Mouse (Mus musculus) forebrain, embryonic 15.5 days (tissue): ENCODE data around the gene Grifin. TPM values are rescaled to one million over a fixed set of nuclear protein-coding genes. Genes with fewer than 3 reads are reported as not detected.
A peak's percentile ranks its signal among the peaks of the same experiment; 100 is the strongest.

Source experiments
- ATAC-seq: fragments of 200-750 bp; cut with Nextera tagmentation; replicated peaks from 2 replicates; pipeline ENCODE4 v1.8.0; 2017; ENCODE audit warnings: mild to moderate bottlenecking, moderate TSS enrichment, moderate library complexity
- H3K27ac ChIP-seq: fragments of 300-500 bp; sonication (generic); replicated peaks from 2 replicates; pipeline ENCODE4 v1.5.1; 2015; ENCODE audit warnings: mild to moderate bottlenecking, inconsistent platforms
- H3K27me3 ChIP-seq: fragments of 300-500 bp; sonication (generic); 2 replicates; pipeline ENCODE4 v1.6.1; 2015; ENCODE audit warnings: inconsistent platforms
- H3K36me3 ChIP-seq: fragments of 300-500 bp; sonication (generic); 2 replicates; pipeline ENCODE4 v1.6.1; 2015; ENCODE audit warnings: mild to moderate bottlenecking, inconsistent platforms
- H3K4me1 ChIP-seq: fragments of 300-500 bp; sonication (generic); 2 replicates; pipeline ENCODE4 v1.6.1; 2015; ENCODE audit warnings: inconsistent platforms
- H3K4me2 ChIP-seq: fragments of 300-500 bp; sonication (generic); replicated peaks from 2 replicates; pipeline ENCODE4 v1.6.1; 2015; ENCODE audit warnings: mild to moderate bottlenecking, inconsistent platforms
- H3K4me3 ChIP-seq: fragments of 300-500 bp; sonication (generic); 2 replicates; pipeline ENCODE4 v1.5.1; 2015; ENCODE audit warnings: mild to moderate bottlenecking, inconsistent platforms
- H3K9ac ChIP-seq: fragments of 300-500 bp; sonication (generic); replicated peaks from 2 replicates; pipeline ENCODE4 v1.6.1; 2015; ENCODE audit warnings: mild to moderate bottlenecking, inconsistent platforms
- H3K9me3 ChIP-seq: fragments of 300-500 bp; sonication (generic); 2 replicates; pipeline ENCODE4 v1.6.1; 2016; ENCODE audit warnings: inconsistent platforms
- WGBS: fragments of 180-500 bp; shearing (Covaris S2); methylation state at CpG from one replicate; pipeline ENCODE4 v1.1.7; 2015; ENCODE audit warnings: mixed read lengths; 5-methylcytosine and 5-hydroxymethylcytosine counted together
- polyA plus RNA-seq: library from polyadenylated mRNA; unstranded; fragments of >200 nt; fragmentation: Nextera tagmentation; extraction: Ambion mirVana; gene quantifications from 2 replicates; pipeline ENCODE4 v1.2.1, GENCODE M21; 2015

Gene Grifin
- 0.33 TPM in 1 of 2 replicates, not detected in the other for polyA plus RNA-seq

GRCm38 (mm10) chr5:140564896-140565295 lies at the start of gene Grifin:
Grifin (minus strand) TSS chr5:140565071.
- H3K27me3 ChIP-seq, result no peaks in the 10 kb centered on the region
- no peaks in the 10 kb centered on the region for H3K36me3 ChIP-seq
- H3K27ac ChIP-seq, result 0 out of 2 replicates have a peak within 1 kb of the TSS, but pooled peaks have one; percentile 8
- no peak within 1 kb of the TSS for H3K4me2 ChIP-seq
- H3K4me1 ChIP-seq, result peaks cover 6% of the 10 kb centered on the region; the same call in 1 of the 2 replicates
- H3K9ac ChIP-seq, result no peak within 1 kb of the TSS
- H3K9me3 ChIP-seq, result no peaks in the 10 kb centered on the region
- H3K4me3 ChIP-seq, result no peak within 1 kb of the TSS
- ATAC-seq, result no peak
- WGBS, result 85% methylated on average over 4 of the region's 4 CpGs

GRCm38 (mm10) chr5:140614141-140614540 lies 49.3 kb upstream of the Grifin start:
- H3K27me3 ChIP-seq, result no peaks in the 10 kb centered on the region
- H3K9me3 ChIP-seq, result no peaks in the 10 kb centered on the region
- H3K4me1 ChIP-seq, result peaks cover 42% of the 10 kb centered on the region
- H3K4me2 ChIP-seq, result no peak overlapping the region
- H3K27ac ChIP-seq, result no peak overlapping the region
- WGBS, result 96% methylated on average over 10 of the region's 10 CpGs
- H3K4me3 ChIP-seq, result no peak overlapping the region
- no peak overlapping the region for H3K9ac ChIP-seq
- H3K36me3 ChIP-seq, result no peaks in the 10 kb centered on the region
- no peak for ATAC-seq

- peak overlapping the region; percentile 98 for H3K4me2 ChIP-seq
- peak overlapping the region; percentile 44 for H3K9ac ChIP-seq
- no peaks in the 10 kb centered on the region for H3K27me3 ChIP-seq
- 13% methylated on average over 18 of the region's 18 CpGs for WGBS
- no peak for ATAC-seq
- peaks cover 58% of the 10 kb centered on the region for H3K4me1 ChIP-seq
- H3K27ac ChIP-seq, result peak overlapping the region; percentile 93
- H3K36me3 ChIP-seq, result no peaks in the 10 kb centered on the region
- H3K9me3 ChIP-seq, result no peaks in the 10 kb centered on the region
- peak overlapping the region; percentile 62 for H3K4me3 ChIP-seq
These were observed 47.3 kb upstream of the Grifin start for GRCm38 (mm10) chr5:140612191-140612590.

DNA sequence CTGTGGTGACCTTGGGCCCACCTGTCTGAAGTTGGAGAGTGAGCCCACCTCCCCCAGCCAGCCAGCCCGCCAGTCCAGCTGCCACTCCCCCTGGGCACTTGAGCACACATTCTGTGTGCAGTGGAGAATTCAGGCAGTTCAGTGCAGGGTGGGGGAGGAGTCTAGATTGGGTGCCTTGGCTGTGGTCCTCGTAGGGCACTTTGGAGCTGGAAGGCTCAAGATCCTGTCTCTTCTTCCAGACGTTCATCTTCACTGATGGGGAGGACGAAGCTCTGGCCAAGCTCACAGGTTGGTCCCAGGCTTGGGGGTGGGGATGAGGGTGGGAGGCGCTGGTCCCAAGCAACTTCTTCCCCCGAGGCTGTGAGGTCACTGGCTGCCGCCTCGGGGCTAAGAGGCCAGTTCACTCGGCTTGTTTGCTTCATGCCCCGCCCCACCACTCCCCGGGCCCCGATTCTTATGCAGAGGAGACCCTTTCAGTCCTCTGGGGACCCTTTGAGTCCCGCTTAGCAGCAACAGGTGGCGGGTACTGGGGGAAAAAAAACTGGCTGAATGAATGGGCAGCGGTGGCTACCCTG lies 46.8 kb upstream of the Grifin start:
- Histone ChIP-seq H3K9me3 (no peaks in the 10 kb centered on the region), H3K27me3 (no peaks in the 10 kb centered on the region), H3K4me3 (peak overlapping the region; percentile 62), H3K27ac (peak overlapping the region; percentile 93), H3K4me1 (peaks cover 63% of the 10 kb centered on the region), H3K4me2 (peak overlapping the region; percentile 98), H3K36me3 (no peaks in the 10 kb centered on the region), H3K9ac (peak overlapping the region; percentile 44)
- 3% methylated on average over 15 of the region's 15 CpGs for WGBS
- peak; percentile 21 for ATAC-seq

- Histone ChIP-seq H3K9ac (peak overlapping the region; percentile 44), H3K4me2 (peak overlapping the region; percentile 98), H3K4me3 (peak overlapping the region; percentile 62), H3K27ac (peak overlapping the region; percentile 93), H3K27me3 (no peaks in the 10 kb centered on the region), H3K4me1 (peaks cover 69% of the 10 kb centered on the region), H3K9me3 (no peaks in the 10 kb centered on the region), H3K36me3 (no peaks in the 10 kb centered on the region)
- 2% methylated on average over 21 of the region's 21 CpGs for WGBS
- ATAC-seq, result peak; percentile 38
These were observed 46.2 kb upstream of the Grifin start for GRCm38 (mm10) chr5:140611021-140611583.

DNA sequence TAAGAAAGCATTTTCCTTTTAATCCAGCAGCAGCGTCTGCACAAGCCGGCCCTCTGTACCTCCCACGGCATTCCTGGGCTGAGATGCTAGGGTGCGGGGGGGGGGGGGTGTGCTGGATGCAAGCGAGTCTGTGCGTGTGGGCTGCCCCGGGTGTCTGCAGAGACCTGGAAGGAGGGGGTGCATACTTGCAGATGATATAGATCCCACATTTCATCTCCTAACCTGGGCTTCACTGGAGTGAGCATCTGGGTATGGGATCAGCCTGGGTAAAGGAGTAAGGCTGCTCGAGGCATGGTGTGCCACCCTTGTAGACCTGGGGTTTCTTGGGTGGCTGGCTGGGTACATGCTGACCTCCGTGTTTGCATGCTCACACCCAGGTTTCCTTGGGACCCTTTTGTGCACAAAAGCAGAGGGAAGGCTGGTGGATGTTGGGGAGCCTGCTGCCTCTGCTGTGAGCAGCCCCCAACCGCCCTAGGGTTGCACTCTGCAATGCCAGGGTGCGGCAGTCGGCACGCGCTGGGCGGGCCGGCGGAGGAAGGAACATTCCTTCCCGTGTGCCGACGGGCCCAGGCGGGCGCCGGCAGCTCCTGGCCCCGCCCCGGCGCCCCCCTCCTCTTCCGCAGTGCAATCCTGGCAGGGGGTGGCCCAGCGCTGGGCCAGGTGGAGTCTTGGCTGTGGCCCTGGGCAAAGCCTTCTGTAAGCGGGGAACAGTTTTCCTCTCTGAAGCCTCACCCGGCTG lies 45.6 kb upstream of the Grifin start:
- ATAC-seq, result no peak

GRCm38 (mm10) chr5:140609511-140610272 lies 44.8 kb upstream of the Grifin start:
- 2% methylated on average over 13 of the region's 13 CpGs for WGBS
- Histone ChIP-seq H3K27me3 (no peaks in the 10 kb centered on the region), H3K27ac (peak overlapping the region; percentile 93), H3K4me3 (peak overlapping the region; percentile 62), H3K36me3 (no peaks in the 10 kb centered on the region), H3K4me2 (peak overlapping the region; percentile 98), H3K9me3 (no peaks in the 10 kb centered on the region), H3K9ac (peak overlapping the region; percentile 62), H3K4me1 (peaks cover 71% of the 10 kb centered on the region)
- ATAC-seq, result peak; percentile 37

More for the DNA sequence above, 45.6 kb upstream of the Grifin start:
- Histone ChIP-seq H3K27me3 (no peaks in the 10 kb centered on the region), H3K4me1 (peaks cover 74% of the 10 kb centered on the region), H3K36me3 (no peaks in the 10 kb centered on the region), H3K9me3 (no peaks in the 10 kb centered on the region), H3K9ac (peak overlapping the region; percentile 44), H3K27ac (peak overlapping the region; percentile 93), H3K4me3 (peak overlapping the region; percentile 62), H3K4me2 (peak overlapping the region; percentile 98)
- WGBS, result 2% methylated on average over 30 of the region's 30 CpGs

DNA sequence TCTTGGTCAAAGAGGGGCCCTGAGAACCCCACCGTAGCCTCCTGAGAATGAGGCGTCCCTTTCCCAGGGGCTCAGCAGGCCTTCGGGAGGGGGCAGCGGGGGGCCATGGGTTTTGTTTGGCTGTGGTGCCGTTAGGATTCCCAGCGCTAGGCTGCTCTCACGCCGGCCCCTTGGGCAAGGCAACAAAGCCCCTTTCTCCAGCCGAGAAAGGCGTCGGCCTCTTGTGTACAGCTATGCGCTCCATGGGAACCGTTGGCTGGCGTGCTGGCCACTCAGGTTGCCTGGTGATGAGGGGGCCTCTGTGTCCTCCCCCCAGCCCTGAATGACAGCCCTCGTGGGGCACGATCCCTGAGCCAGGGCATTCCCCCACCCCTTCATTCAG lies 43.8 kb upstream of the Grifin start:
- Histone ChIP-seq H3K9me3 (no peaks in the 10 kb centered on the region), H3K27ac (peak overlapping the region; percentile 93), H3K4me3 (peak overlapping the region; percentile 62), H3K27me3 (no peaks in the 10 kb centered on the region), H3K36me3 (no peaks in the 10 kb centered on the region), H3K9ac (peak overlapping the region; percentile 62), H3K4me2 (peak overlapping the region; percentile 98), H3K4me1 (peaks cover 71% of the 10 kb centered on the region)
- WGBS, result under 1% methylated on average over 16 of the region's 16 CpGs
- peak; percentile 27; the same call in 1 of the 2 replicates for ATAC-seq

DNA sequence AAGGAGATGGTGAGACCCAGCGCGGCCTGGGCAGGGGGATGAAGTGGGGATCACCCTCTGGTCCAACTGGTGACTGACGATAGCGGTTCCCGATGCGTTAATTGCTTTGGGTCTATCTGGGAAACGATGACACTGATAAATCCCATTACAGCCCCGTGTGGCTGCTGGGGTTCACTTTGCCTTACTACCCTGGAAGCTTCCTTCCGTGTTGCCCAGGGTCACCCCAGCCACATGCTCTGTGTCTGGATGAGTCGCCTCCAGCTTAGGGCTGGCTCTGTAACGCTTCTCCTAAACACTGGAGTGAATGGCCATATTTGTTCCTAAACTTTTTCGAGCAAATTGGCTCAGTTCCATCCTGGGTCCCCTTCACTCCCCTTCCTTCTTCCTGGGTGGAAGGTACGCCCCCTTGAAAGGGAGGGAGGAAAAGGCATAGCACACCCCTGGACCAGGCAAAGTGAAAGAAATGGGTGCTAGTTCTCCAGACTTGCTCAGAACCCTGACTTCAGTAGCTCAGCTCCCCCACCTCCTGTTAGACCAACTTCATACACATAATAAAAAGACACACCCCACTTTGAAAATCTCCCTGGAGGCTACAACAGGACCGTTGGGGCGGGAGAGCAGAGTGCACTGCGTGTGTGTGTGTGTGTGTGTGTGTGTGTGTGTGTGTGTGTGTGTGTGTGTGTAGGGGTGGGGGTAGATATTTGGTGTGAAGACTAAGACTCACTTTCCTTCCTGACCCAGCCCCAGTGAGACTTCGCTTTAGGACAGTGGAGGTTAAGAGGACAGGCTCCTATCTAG lies 43.2 kb upstream of the Grifin start:
- Histone ChIP-seq H3K4me3 (peak overlapping the region; percentile 62), H3K27me3 (no peaks in the 10 kb centered on the region), H3K27ac (peak overlapping the region; percentile 93), H3K4me1 (peaks cover 69% of the 10 kb centered on the region), H3K4me2 (peak overlapping the region; percentile 98), H3K9me3 (no peaks in the 10 kb centered on the region), H3K36me3 (no peaks in the 10 kb centered on the region), H3K9ac (peak overlapping the region; percentile 62)
- WGBS, result 0% methylated on average over 17 of the region's 17 CpGs
- ATAC-seq, result no peak

DNA sequence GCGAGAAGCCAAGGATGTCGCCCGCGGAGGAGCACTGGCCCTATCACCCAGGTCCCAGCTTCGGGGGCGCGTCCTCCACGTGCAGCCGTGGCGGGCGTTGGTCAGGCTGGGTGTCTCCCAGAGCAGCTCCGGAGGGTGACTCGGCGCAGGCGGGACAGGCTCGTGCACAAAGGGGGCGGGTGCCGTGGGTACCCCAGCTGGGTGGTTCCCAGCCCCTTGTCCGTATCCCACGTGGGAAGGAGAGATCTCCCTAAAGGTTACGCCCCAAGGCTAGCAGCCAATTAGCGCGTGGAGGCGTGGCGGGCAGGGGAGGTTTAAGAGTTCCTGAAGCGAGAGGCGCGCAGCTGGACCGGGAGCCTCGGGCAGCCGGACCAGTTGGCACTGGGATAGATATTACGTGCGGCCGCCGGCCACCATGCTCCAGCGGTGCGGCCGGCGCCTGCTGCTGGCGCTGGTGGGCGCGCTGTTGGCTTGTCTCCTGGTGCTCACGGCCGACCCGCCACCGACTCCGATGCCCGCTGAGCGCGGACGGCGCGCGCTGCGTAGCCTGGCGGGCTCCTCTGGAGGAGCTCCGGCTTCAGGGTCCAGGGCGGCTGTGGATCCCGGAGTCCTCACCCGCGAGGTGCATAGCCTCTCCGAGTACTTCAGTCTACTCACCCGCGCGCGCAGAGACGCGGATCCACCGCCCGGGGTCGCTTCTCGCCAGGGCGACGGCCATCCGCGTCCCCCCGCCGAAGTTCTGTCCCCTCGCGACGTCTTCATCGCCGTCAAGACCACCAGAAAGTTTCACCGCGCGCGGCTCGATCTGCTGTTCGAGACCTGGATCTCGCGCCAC lies 42.3 kb upstream of the Grifin start, which contains the start of gene Lfng:
Gene Lfng, plus strand, starts transcription at position 320 of the 835 bp plus-strand sequence.
- Histone ChIP-seq H3K4me3 (peak within 1 kb of the TSS; percentile 62), H3K27ac (peak within 1 kb of the TSS; percentile 93), H3K36me3 (no peaks in the 10 kb centered on the region), H3K27me3 (no peaks in the 10 kb centered on the region), H3K4me2 (peak within 1 kb of the TSS; percentile 98), H3K9me3 (no peaks in the 10 kb centered on the region), H3K9ac (peak within 1 kb of the TSS; percentile 62), H3K4me1 (peaks cover 63% of the 10 kb centered on the region)
- WGBS, result under 1% methylated on average over 91 of the region's 91 CpGs
- ATAC-seq, result peak; percentile 53
